Mouse (Mus musculus) forebrain, embryonic 14.5 days (tissue): ENCODE data around the gene 4930524B15Rik. TPM values are rescaled to one million over a fixed set of nuclear protein-coding genes. Genes with fewer than 3 reads are reported as not detected.
"Not testable (repeated sequence)": the region's sequence is repeated elsewhere in the genome, so short reads cannot be mapped to it uniquely, and the experiment has no call there.

Experiments used
- ATAC-seq: fragments of 200-750 bp; cut with Nextera tagmentation; 2 replicates; pipeline ENCODE4 v1.8.0; 2017; ENCODE audit warnings: mild to moderate bottlenecking, moderate library complexity
- DNase-seq: peaks from one replicate; pipeline ENCODE4 v3.0.0-alpha.2; 2015; ENCODE audit warnings: low spot score
- H3K27ac ChIP-seq: fragments of 300-500 bp; sonication (generic); 2 replicates; pipeline ENCODE4 v1.5.1; 2014; ENCODE audit warnings: low read depth, mild to moderate bottlenecking, control low read depth, low read length, moderate library complexity
- H3K27me3 ChIP-seq: fragments of 300-500 bp; sonication (generic); replicated peaks from 2 replicates; pipeline ENCODE4 v1.6.1; 2014; ENCODE audit warnings: low read length, control low read depth, mixed read lengths; ENCODE audit not compliant: control insufficient read depth, insufficient read depth
- H3K36me3 ChIP-seq: fragments of 300-500 bp; sonication (generic); 2 replicates; pipeline ENCODE4 v1.6.1; 2014; ENCODE audit warnings: low read length, control low read depth; ENCODE audit not compliant: control insufficient read depth, insufficient read depth
- H3K4me1 ChIP-seq: fragments of 300-500 bp; sonication (generic); 2 replicates; pipeline ENCODE4 v1.6.1; 2014; ENCODE audit warnings: antibody characterized with exemption, low read length, control low read depth; ENCODE audit not compliant: control insufficient read depth, insufficient read depth
- H3K4me2 ChIP-seq: fragments of 300-500 bp; sonication (generic); 2 replicates; pipeline ENCODE4 v1.6.1; 2014; ENCODE audit warnings: mild to moderate bottlenecking, control low read depth, low read length
- H3K4me3 ChIP-seq: fragments of 300-500 bp; sonication (generic); 2 replicates; pipeline ENCODE4 v1.5.1; 2014; ENCODE audit warnings: low read depth, low read length, control low read depth
- H3K9ac ChIP-seq: fragments of 300-500 bp; sonication (generic); 2 replicates; pipeline ENCODE4 v1.6.1; 2014; ENCODE audit warnings: mild to moderate bottlenecking, low read length, control low read depth, moderate library complexity
- H3K9me3 ChIP-seq: fragments of 300-500 bp; sonication (generic); replicated peaks from 2 replicates; pipeline ENCODE4 v1.6.1; 2016; ENCODE audit warnings: low read length, control low read depth, mixed read lengths; ENCODE audit not compliant: control insufficient read depth
- WGBS: fragments of 180-500 bp; shearing (Covaris S2); extraction: QIAGEN DNeasy Blood & Tissue Kit; methylation state at CpG from one replicate; pipeline ENCODE4 v1.1.7; 2014; 5-methylcytosine and 5-hydroxymethylcytosine counted together
- polyA plus RNA-seq: library from polyadenylated mRNA; unstranded; fragments of >200 nt; fragmentation: Nextera tagmentation; extraction: Ambion mirVana; gene quantifications from 2 replicates; pipeline ENCODE4 v1.2.1, GENCODE M21; 2014

Gene 4930524B15Rik
- polyA plus RNA-seq, 1 experiment from 2014 or later, result 0.25 TPM

DNA sequence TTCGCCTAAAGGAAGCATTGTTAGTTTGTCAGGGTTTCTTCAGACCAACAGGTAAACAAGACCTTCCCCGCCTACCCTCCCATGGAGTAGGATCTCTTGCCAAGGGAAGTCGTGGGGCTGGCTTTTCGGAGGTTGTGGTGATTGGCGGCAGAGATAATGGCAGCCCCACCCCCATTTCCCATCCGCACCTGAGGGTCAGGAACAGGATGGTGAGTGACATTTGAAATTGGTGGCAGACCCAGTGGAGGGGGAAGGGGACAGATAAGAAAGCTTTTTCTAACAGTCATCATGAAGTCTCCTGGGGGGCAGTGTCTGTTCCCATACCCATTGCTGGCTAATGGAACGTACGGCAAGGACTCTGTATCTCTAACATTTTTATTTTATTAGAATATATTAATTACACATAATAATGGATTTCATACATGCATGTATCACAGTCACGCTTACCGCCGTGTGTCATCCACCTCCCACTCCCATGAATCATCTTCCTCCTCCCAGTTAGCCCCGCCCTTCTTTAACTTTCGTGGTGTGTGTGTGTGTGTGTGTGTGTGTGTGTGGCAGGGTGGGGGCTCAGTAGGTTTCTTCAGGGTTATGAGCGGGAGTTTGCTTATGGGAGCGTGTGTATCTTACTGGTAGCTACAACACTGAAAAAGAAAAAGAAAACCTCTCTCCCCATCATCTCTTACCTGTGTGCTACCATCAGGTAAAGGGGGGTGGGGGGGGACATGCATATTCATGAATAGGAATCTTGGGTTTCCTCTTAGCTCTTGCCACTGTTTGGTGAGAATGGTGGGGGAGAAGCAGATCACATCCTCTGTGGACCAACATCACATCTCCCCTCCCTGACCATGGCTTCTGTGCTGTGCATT lies 16.7 kb upstream of the 4930524B15Rik start:
- Histone ChIP-seq H3K4me3 (peak overlapping the region; percentile 32), H3K9ac (peak overlapping the region; percentile 51), H3K4me1 (peaks cover 4% of the 10 kb centered on the region; the same call in 1 of the 2 replicates), H3K36me3 (no peaks in the 10 kb centered on the region), H3K27ac (no peak overlapping the region), H3K9me3 (no peaks in the 10 kb centered on the region), H3K27me3 (no peaks in the 10 kb centered on the region), H3K4me2 (peak overlapping the region; percentile 49)
- DNase-seq (peak; percentile 37), ATAC-seq (peak; percentile 68)
- 17% methylated on average over 15 of the region's 15 CpGs for WGBS

GRCm38 (mm10) chr11:31949331-31949785 lies 16.0 kb upstream of the 4930524B15Rik start:
- no peaks in the 10 kb centered on the region for H3K27me3 ChIP-seq
- DNase-seq (peak; percentile 94), ATAC-seq (peak; percentile 85)
- peak overlapping the region; percentile 49 for H3K4me2 ChIP-seq
- no peaks in the 10 kb centered on the region for H3K36me3 ChIP-seq
- peaks cover 4% of the 10 kb centered on the region; the same call in 1 of the 2 replicates for H3K4me1 ChIP-seq
- H3K9me3 ChIP-seq, result no peaks in the 10 kb centered on the region
- no peak overlapping the region for H3K27ac ChIP-seq
- 3% methylated on average over 17 of the region's 17 CpGs for WGBS
- peak overlapping the region; percentile 51 for H3K9ac ChIP-seq
- peak overlapping the region; percentile 32 for H3K4me3 ChIP-seq

DNA sequence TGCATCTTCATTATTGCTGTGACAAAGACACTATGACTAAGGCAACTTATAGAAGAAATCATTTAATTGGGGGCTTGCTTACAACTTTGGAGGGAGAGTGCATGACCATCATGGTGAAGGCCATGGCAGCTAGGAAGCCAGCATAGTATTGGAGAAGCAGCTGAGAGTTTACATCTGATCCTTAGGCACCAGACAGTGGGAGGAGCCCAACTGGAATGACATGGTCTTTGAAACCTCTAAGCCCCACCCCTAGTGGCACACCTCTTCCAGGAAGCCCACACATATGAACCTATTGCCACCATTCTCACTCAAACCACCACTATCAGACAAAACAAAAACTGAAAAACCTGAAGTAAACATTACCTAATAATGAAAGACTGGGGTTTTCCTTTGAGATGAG lies 5.3 kb upstream of the 4930524B15Rik start:
- ATAC-seq, result no peak

DNA sequence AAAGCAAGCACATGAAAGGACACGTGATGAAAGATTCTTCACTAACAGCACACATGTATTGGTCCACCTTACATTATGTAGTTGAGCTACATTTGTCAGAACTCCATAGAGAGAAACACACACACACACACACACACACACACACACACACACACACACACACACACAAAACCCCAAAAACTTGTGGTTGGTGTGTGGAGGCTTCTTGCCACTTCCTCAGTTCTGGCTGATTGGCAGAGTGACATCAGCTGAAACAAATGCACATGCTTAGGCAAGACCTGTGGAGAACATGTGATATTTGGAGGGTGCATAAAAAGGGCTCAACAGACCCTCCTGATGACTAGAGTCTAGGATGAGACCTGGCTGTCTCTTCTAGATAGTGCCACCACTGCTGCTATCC lies 1.4 kb upstream of the 4930524B15Rik start:
- H3K9ac ChIP-seq, result no peak overlapping the region
- no peak overlapping the region for H3K27ac ChIP-seq
- H3K4me1 ChIP-seq, result no peaks in the 10 kb centered on the region
- no peaks in the 10 kb centered on the region for H3K9me3 ChIP-seq
- DNase-seq (no peak), ATAC-seq (no peak)
- no peaks in the 10 kb centered on the region for H3K27me3 ChIP-seq
- no peaks in the 10 kb centered on the region for H3K36me3 ChIP-seq
- 84% methylated on average over 1 of the region's 1 CpGs for WGBS
- H3K4me3 ChIP-seq, result no peak overlapping the region
- H3K4me2 ChIP-seq, result no peak overlapping the region

More for the DNA sequence above, 5.3 kb upstream of the 4930524B15Rik start:
- Histone ChIP-seq H3K27me3 (no peaks in the 10 kb centered on the region), H3K36me3 (no peaks in the 10 kb centered on the region), H3K27ac (no peak overlapping the region), H3K4me1 (no peaks in the 10 kb centered on the region), H3K4me2 (no peak overlapping the region), H3K9ac (no peak overlapping the region), H3K9me3 (no peaks in the 10 kb centered on the region), H3K4me3 (no peak overlapping the region)
- no peak for DNase-seq

DNA sequence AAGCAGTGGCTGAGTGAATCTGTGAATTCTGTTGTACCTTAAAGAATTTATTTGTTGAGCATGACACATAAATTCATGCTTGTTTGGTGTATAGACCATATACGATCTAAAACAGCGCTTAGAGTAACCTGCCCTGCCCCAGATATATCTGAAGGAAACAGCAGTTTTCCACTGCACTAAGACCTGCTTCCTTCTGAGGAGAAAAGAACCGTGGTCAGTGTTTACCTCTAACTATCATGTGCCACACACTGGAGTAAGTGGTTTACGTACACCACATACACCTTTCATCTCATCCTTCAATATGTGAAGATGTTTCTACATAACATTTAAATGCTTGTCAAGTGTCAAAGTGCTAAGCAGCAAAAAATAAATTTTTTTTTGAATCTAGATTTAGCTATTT lies 8.7 kb downstream of the 4930524B15Rik start:
- ATAC-seq (no peak), DNase-seq (no peak)
- Histone ChIP-seq H3K27ac (no peak overlapping the region), H3K4me2 (no peak overlapping the region), H3K27me3 (no peaks in the 10 kb centered on the region), H3K4me3 (no peak overlapping the region), H3K9me3 (no peaks in the 10 kb centered on the region), H3K36me3 (no peaks in the 10 kb centered on the region), H3K4me1 (no peaks in the 10 kb centered on the region), H3K9ac (no peak overlapping the region)
- WGBS, result 84% methylated on average over 4 of the region's 4 CpGs

GRCm38 (mm10) chr11:31974826-31975225 lies 9.4 kb downstream of the 4930524B15Rik start:
- Histone ChIP-seq H3K4me3 (no peak overlapping the region), H3K27me3 (no peaks in the 10 kb centered on the region), H3K4me1 (no peaks in the 10 kb centered on the region), H3K9me3 (no peaks in the 10 kb centered on the region), H3K36me3 (no peaks in the 10 kb centered on the region), H3K27ac (no peak overlapping the region), H3K4me2 (no peak overlapping the region), H3K9ac (no peak overlapping the region)
- WGBS, result 70% methylated on average over 8 of the region's 8 CpGs
- ATAC-seq, result no peak
- DNase-seq, result no peak

GRCm38 (mm10) chr11:31975678-31976077 lies 10.3 kb downstream of the 4930524B15Rik start:
- H3K36me3 ChIP-seq, result no peaks in the 10 kb centered on the region
- ATAC-seq, result no peak
- no peaks in the 10 kb centered on the region for H3K27me3 ChIP-seq
- H3K4me2 ChIP-seq, result no peak overlapping the region
- H3K9me3 ChIP-seq, result no peaks in the 10 kb centered on the region
- H3K9ac ChIP-seq, result no peak overlapping the region
- H3K4me3 ChIP-seq, result no peak overlapping the region
- DNase-seq, result no peak
- 85% methylated on average over 5 of the region's 5 CpGs for WGBS
- H3K27ac ChIP-seq, result no peak overlapping the region
- H3K4me1 ChIP-seq, result no peaks in the 10 kb centered on the region

DNA sequence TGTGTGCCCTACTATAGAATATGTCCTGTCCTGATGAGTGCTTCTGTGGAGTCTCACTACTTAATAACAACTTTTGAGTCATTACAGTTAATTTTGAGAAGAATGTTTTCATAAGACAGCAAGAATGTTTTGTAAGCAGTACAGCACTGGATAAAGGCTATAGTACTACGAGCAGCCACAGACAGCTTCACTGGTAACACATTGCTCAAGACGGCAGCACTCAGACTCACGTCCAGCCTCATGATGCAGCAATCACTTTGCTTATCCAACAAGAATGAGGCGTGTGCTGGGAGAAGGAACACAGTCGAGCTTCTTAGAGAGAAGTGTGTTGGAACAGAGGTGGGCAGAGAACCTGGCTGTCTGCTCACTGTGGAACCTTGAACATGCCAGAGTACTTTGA lies 10.7 kb downstream of the 4930524B15Rik start:
- DNase-seq (no peak), ATAC-seq (no peak)
- H3K27me3 ChIP-seq, result no peaks in the 10 kb centered on the region
- no peak overlapping the region for H3K4me2 ChIP-seq
- WGBS, result 81% methylated on average over 5 of the region's 5 CpGs
- no peaks in the 10 kb centered on the region for H3K9me3 ChIP-seq
- H3K4me1 ChIP-seq, result no peaks in the 10 kb centered on the region
- no peaks in the 10 kb centered on the region for H3K36me3 ChIP-seq
- H3K4me3 ChIP-seq, result no peak overlapping the region
- H3K27ac ChIP-seq, result no peak overlapping the region
- H3K9ac ChIP-seq, result no peak overlapping the region

GRCm38 (mm10) chr11:31980089-31980488 lies 14.7 kb downstream of the 4930524B15Rik start:
- WGBS, result 84% methylated on average over 5 of the region's 5 CpGs
- H3K9ac ChIP-seq, H3K4me1 ChIP-seq, H3K9me3 ChIP-seq, H3K4me2 ChIP-seq, ATAC-seq, H3K27me3 ChIP-seq, H3K4me3 ChIP-seq, DNase-seq, H3K27ac ChIP-seq, H3K36me3 ChIP-seq: not testable (repeated sequence)
